ENCODE assay signal across 8 mouse cellular contexts in the genomic region with DNA sequence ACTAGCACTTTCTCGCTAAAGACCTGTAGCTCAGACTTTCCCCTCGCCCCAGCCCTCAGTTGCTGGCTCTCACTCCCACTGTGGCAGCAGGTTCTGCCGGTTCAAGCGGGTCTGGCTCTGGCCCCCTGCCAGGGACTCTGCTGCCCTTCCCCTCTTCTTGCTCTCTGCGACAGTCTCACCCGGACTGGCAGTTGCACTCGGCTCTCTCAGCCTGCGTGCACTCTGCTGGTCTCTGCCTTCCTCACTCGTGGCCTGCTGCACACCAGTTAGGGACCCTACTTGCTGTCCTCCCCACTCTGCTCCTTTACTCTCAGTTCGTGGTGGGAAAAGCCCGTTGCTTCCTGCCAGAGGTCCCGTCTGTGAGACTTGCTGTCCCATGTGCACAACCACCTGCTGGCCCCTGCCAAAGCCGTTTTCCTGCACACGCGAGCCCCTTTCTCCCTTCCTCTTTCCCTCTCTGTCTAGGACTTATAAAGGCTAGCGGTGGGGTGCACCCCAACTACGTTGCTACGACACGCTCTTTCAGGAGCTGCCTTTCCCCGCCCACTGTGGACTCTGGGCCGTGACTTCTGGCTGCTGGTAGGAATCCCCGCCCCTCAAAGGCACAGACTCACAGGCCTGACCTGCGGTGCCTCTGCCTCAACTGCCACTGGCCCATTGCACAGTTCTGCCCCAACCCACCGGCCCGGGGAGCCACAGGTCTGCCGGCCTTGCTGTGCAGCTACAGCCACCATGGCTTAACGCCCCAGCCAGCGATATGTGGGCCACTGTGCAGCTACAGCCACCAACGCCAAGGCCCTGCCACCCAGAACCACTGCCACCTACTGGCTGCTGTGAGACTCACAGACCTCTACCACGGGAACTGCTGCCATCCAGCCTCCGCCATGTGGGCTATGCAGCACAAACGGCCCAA. TPM values are rescaled to one million over a fixed set of nuclear protein-coding genes. Genes with fewer than 3 reads are reported as not detected.
A peak's percentile ranks its signal among the peaks of the same experiment; 100 is the strongest.
DNase-seq lines count a peak whose midpoint lies in the region; ATAC-seq and TF ChIP-seq lines count a peak whose summit lies in the region.

No protein-coding gene starts in this region.

- no peak for TF ChIP-seq RAD21 in MEL (IDR thresholded peaks at IDR 0.05; ENCODE audit: low read depth, low read length)

- TF ChIP-seq CTCF in MEL (IDR thresholded peaks at IDR 0.05 in 2 of 3, conservative IDR thresholded peaks at IDR 0.05 in 1 of 3; ENCODE audit: control insufficient read depth in 1 of 3, insufficient read depth in 1 of 3, low read depth in 2 of 3, low read length in 3 of 3, poor library complexity in 1 of 3, severe bottlenecking in 1 of 3): peak in 2 of 3 experiments; percentile 99 to 100; a peak in 4 of 6 replicates
- TF ChIP-seq CTCF in olfactory bulb, adult 2 months (IDR thresholded peaks at IDR 0.05; ENCODE audit: insufficient read depth, low read depth, low read length): peak; percentile 95

- H3K4me2 ChIP-seq in lung, embryonic 15.5 days: peak overlapping the region; percentile 78

- peak; percentile 97 for ATAC-seq in frontal cortex, adult (ENCODE audit: low TSS enrichment)
- peak; percentile 95 to 97 for ATAC-seq in hematopoietic stem cell, adult 5-6 weeks (replicated peaks in 1 of 2; ENCODE audit: insufficient read depth in 1 of 2, low FRiP score in 2 of 2, low TSS enrichment in 1 of 2, low read depth in 1 of 2, poor library complexity in 2 of 2, severe bottlenecking in 2 of 2)
- peak; percentile 92 for ATAC-seq in lung, embryonic 15.5 days (ENCODE audit: borderline replicate concordance, extremely low read depth, low FRiP score, low TSS enrichment)

- H3K4me1 ChIP-seq in MEL (ENCODE audit: control insufficient read depth in 1 of 2, insufficient read depth in 2 of 2, low read length in 2 of 2): peaks cover 23 to 28% of the 10 kb centered on the region in 2 experiments
- H3K4me1 ChIP-seq in lung, embryonic 15.5 days: peaks cover 15% of the 10 kb centered on the region
- H3K4me1 ChIP-seq in olfactory bulb, adult 2 months (ENCODE audit: control insufficient read depth, insufficient read depth, low read length): peaks cover 10% of the 10 kb centered on the region

- TF ChIP-seq EP300 in MEL (IDR thresholded peaks at IDR 0.05; ENCODE audit: low read depth in 1 of 2, low read length in 2 of 2): no peak

- H3K9me3 ChIP-seq in MEL (replicated peaks; ENCODE audit: insufficient read depth, low read length): no peaks in the 10 kb centered on the region
- no peaks in the 10 kb centered on the region for H3K9me3 ChIP-seq in lung, embryonic 15.5 days

- peak overlapping the region; percentile 54 for H3K27ac ChIP-seq in MEL (ENCODE audit: control insufficient read depth, low read depth, low read length)
- H3K27ac ChIP-seq in lung, embryonic 15.5 days: peak overlapping the region; percentile 82
- H3K27ac ChIP-seq in olfactory bulb, adult 2 months (ENCODE audit: insufficient read depth, low read depth, low read length): no peak overlapping the region

- peak; percentile 92 to 99 for TF ChIP-seq POLR2A in MEL (IDR thresholded peaks at IDR 0.05; ENCODE audit: control insufficient read depth in 1 of 2, insufficient read depth in 1 of 2, low read depth in 1 of 2, low read length in 2 of 2, poor library complexity in 1 of 2)
- TF ChIP-seq POLR2A in olfactory bulb, adult 2 months (IDR thresholded peaks at IDR 0.05; ENCODE audit: insufficient read depth, low read depth, low read length): no peak

- H3K79me2 ChIP-seq in MEL (ENCODE audit: control insufficient read depth, insufficient read depth, low read length, poor library complexity): no peaks in the 10 kb centered on the region; the same call in 1 of the 2 replicates

- H3K4me3 ChIP-seq in MEL (ENCODE audit: control insufficient read depth in 1 of 2, insufficient read depth in 1 of 2, low read depth in 2 of 2, low read length in 2 of 2): peak overlapping the region; percentile 55 to 57
- H3K4me3 ChIP-seq in lung, embryonic 15.5 days: peak overlapping the region; percentile 51
- H3K4me3 ChIP-seq in olfactory bulb, adult 2 months (ENCODE audit: insufficient read depth, low read depth, low read length): peak overlapping the region; percentile 43

- WGBS in lung, embryonic 15.5 days: under 1% methylated on average over 32 of the region's 32 CpGs
- 4% methylated on average over 32 of the region's 32 CpGs for WGBS in olfactory bulb, adult 2 months

- peaks cover 21 to 30% of the 10 kb centered on the region in 2 experiments for H3K36me3 ChIP-seq in MEL (ENCODE audit: control insufficient read depth in 1 of 2, insufficient read depth in 2 of 2, low read length in 2 of 2)
- H3K36me3 ChIP-seq in lung, embryonic 15.5 days: peaks cover 13% of the 10 kb centered on the region

- H3K9ac ChIP-seq in MEL (ENCODE audit: control insufficient read depth, low read depth, low read length, poor library complexity, severe bottlenecking): peak overlapping the region; percentile 66
- peak overlapping the region; percentile 53 for H3K9ac ChIP-seq in lung, embryonic 15.5 days

- peak; percentile 100 for DNase-seq in MEL (ENCODE audit: low read depth, low spot score)
- peak; percentile 85 for DNase-seq in cerebellum, adult 9-10 months
- DNase-seq in layer of hippocampus, adult 9-10 months (ENCODE audit: low spot score): peak; percentile 66
- DNase-seq in thymus, adult 18-20 months: peak; percentile 80 to 87

- no peaks in the 10 kb centered on the region for H3K27me3 ChIP-seq in MEL (ENCODE audit: control insufficient read depth in 1 of 2, insufficient read depth in 2 of 2, low read length in 2 of 2)
- no peaks in the 10 kb centered on the region for H3K27me3 ChIP-seq in lung, embryonic 15.5 days

TF ChIP-seq in MEL, 35 proteins besides CTCF, POLR2A, EP300 and RAD21:
- peak; percentile 97 for TF ChIP-seq TBP (IDR thresholded peaks at IDR 0.05; ENCODE audit: low read depth, low read length)
- peak; percentile 93 for TF ChIP-seq POLR2AphosphoS5 (IDR thresholded peaks at IDR 0.05; ENCODE audit: borderline replicate concordance, low read depth, low read length)
- peak; percentile 65; the same call in 1 of the 2 replicates for TF ChIP-seq UBTF (IDR thresholded peaks at IDR 0.05; ENCODE audit: borderline replicate concordance, insufficient read depth, low read depth, low read length)
- no peak for TF ChIP-seq E2F4 (IDR thresholded peaks at IDR 0.05; ENCODE audit: borderline replicate concordance, low read depth, low read length)
- no peak for TF ChIP-seq HCFC1 (IDR thresholded peaks at IDR 0.05; ENCODE audit: low read depth, low read length)

RNA-seq across cellular contexts. Expression of a gene that starts 20.3 kb away (rescaled TPM):
- not detected in 2 replicates for total RNA-seq in MEL (2012; rRNA removed)
- polyA plus RNA-seq in MEL (2012; ENCODE audit: insufficient read depth in 1 of 2, insufficient read length in 2 of 2, low read depth in 1 of 2, low replicate concordance in 2 of 2, missing spikeins in 1 of 2): under 1 TPM in 1 of 2 experiments, not detected in 1; 0.13 TPM
- 10.6 and 21.5 TPM in 2 replicates for total RNA-seq in hematopoietic stem cell, adult 5-6 weeks (2017)
- 22.0 and 22.3 TPM in 2 replicates for polyA plus RNA-seq in lung, embryonic 15.5 days (2015; fragmentation: Nextera tagmentation; extraction: Ambion mirVana)
- polyA plus RNA-seq in olfactory bulb, adult 2 months (2012; ENCODE audit: insufficient read depth, insufficient read length, low replicate concordance, missing spikeins): not detected in 2 replicates
